Mouse (Mus musculus) hindbrain, embryonic 16.5 days (tissue): ENCODE results near the gene Itga1. TPM values are rescaled to one million over a fixed set of nuclear protein-coding genes. Genes with fewer than 3 reads are reported as not detected.

Source experiments
- ATAC-seq: fragments of 200-750 bp; cut with Nextera tagmentation; 2 replicates; pipeline ENCODE4 v1.8.0; 2017; ENCODE audit warnings: moderate TSS enrichment, moderate library complexity
- H3K27ac ChIP-seq: fragments of 300-500 bp; sonication (generic); 2 replicates; pipeline ENCODE4 v1.5.1; 2014; ENCODE audit warnings: low read depth, mild to moderate bottlenecking, control low read depth, low read length, moderate library complexity
- H3K27me3 ChIP-seq: fragments of 300-500 bp; sonication (generic); replicated peaks from 2 replicates; pipeline ENCODE4 v1.6.1; 2014; ENCODE audit warnings: low read length; ENCODE audit not compliant: control insufficient read depth, insufficient read depth
- H3K36me3 ChIP-seq: fragments of 300-500 bp; sonication (generic); 2 replicates; pipeline ENCODE4 v1.6.1; 2014; ENCODE audit warnings: mild to moderate bottlenecking, low read length, moderate library complexity, mixed read lengths; ENCODE audit not compliant: control insufficient read depth, insufficient read depth
- H3K4me1 ChIP-seq: fragments of 300-500 bp; sonication (generic); 2 replicates; pipeline ENCODE4 v1.6.1; 2014; ENCODE audit warnings: low read depth, low read length; ENCODE audit not compliant: control insufficient read depth, insufficient read depth
- H3K4me2 ChIP-seq: fragments of 300-500 bp; sonication (generic); 2 replicates; pipeline ENCODE4 v1.6.1; 2014; ENCODE audit warnings: mild to moderate bottlenecking, low read length, control low read depth, moderate library complexity
- H3K4me3 ChIP-seq: fragments of 300-500 bp; sonication (generic); 2 replicates; pipeline ENCODE4 v1.5.1; 2014; ENCODE audit warnings: mild to moderate bottlenecking, low read length, control low read depth, moderate library complexity
- H3K9ac ChIP-seq: fragments of 300-500 bp; sonication (generic); 2 replicates; pipeline ENCODE4 v1.6.1; 2014; ENCODE audit warnings: low read depth, mild to moderate bottlenecking, control low read depth, low read length, moderate library complexity
- H3K9me3 ChIP-seq: fragments of 300-500 bp; sonication (generic); 2 replicates; pipeline ENCODE4 v1.6.1; 2014; ENCODE audit warnings: mild to moderate bottlenecking, low read length, moderate library complexity; ENCODE audit not compliant: control insufficient read depth
- WGBS: fragments of 180-500 bp; shearing (Covaris S2); extraction: QIAGEN DNeasy Blood & Tissue Kit; methylation state at CpG from one replicate; pipeline ENCODE4 v1.1.7; 2014; 5-methylcytosine and 5-hydroxymethylcytosine counted together
- polyA plus RNA-seq: library from polyadenylated mRNA; unstranded; fragments of >200 nt; fragmentation: Nextera tagmentation; extraction: Ambion mirVana; gene quantifications from 2 replicates; pipeline ENCODE4 v1.2.1, GENCODE M21; 2015

Itga1 gene
- polyA plus RNA-seq, 1 experiment from 2014 or later, result 6.2 TPM

DNA sequence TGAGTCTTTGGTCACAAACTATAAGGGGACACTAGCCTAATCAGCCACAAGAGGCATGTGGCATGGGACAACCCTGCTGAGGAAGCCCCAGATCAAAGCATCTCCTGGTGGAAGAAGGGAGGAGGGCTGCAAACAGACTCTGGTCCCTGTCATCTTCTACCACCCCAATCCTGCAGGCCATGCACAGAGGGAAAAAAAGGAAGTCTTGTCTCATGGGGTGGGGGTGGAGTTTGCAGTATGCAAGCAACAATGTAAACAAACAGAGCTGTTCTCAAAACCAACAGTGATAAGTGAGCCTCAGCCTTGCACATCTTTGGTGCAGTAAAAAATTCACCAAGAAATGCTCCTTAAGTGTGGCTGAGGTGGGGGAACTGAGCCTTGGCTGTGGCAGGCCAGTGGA lies 147.2 kb downstream of the Itga1 start:
- H3K4me1 ChIP-seq, result no peaks in the 10 kb centered on the region
- ATAC-seq, result no peak
- H3K27ac ChIP-seq, result no peak overlapping the region
- H3K9ac ChIP-seq, result no peak overlapping the region
- H3K36me3 ChIP-seq, result no peaks in the 10 kb centered on the region
- H3K9me3 ChIP-seq, result no peaks in the 10 kb centered on the region
- H3K4me3 ChIP-seq, result no peak overlapping the region
- no peak overlapping the region for H3K4me2 ChIP-seq
- H3K27me3 ChIP-seq, result no peaks in the 10 kb centered on the region

DNA sequence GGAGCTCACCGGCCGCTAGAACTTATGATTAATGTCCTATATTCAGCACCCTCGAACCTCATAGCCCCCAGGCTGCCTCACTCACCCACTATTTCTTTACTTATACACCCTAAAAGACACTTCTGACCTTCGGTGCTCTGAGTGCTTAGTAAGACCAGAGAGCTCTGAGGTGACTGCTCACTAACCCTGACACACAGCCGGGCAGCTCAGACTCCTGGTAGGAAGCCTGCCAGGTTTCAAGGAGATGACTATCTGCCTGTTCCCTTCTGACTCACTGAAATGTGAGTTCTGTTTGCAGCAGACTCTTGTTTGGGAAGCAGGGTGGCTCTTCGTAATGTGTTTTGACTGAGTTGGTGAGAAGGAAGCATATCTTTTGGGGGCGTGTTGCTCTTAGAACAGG lies 168.2 kb downstream of the Itga1 start:
- no peak overlapping the region for H3K9ac ChIP-seq
- 0 out of 2 replicates have a peak, but pooled peaks cover 3% of the 10 kb centered on the region for H3K27me3 ChIP-seq
- no peak overlapping the region for H3K27ac ChIP-seq
- peaks cover 10% of the 10 kb centered on the region for H3K4me1 ChIP-seq
- no peaks in the 10 kb centered on the region for H3K9me3 ChIP-seq
- H3K4me3 ChIP-seq, result no peak overlapping the region
- ATAC-seq, result no peak
- H3K4me2 ChIP-seq, result no peak overlapping the region
- 90% methylated on average over 7 of the region's 7 CpGs for WGBS
- no peaks in the 10 kb centered on the region for H3K36me3 ChIP-seq

DNA sequence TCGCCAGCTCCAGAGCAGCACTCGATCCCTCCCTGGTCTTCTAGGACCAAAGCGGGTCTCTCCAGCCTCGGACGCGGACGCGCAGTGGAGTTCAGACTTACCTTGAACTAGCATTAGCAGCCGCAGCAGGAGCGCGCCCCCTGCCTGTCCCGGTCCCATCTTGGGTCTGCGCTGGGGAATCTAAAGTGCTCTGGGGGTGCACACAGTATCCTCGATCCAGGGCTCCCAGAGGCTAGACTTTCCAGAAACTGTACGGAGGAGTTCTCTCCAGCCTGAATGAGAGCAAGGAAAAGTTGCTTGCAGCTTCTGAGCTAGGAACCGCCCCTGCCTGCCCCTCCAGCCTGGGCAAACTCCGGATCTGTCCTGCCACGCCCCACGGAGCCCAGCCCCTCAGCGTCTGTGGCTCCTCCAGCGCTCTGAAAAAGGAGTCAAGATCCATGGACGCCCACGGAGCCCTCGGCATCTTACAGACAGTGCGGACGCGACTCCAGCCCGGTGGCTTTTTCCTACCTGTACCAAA lies 169.9 kb downstream of the Itga1 start, which contains the start of gene Itga2:
Gene Itga2, minus strand, starts transcription at position 326 of the 520 bp plus-strand sequence.
- ATAC-seq, result peak; percentile 91
- H3K9ac ChIP-seq, result peak within 1 kb of the TSS; percentile 51
- H3K36me3 ChIP-seq, result no peaks in the 10 kb centered on the region
- 2% methylated on average over 27 of the region's 28 CpGs for WGBS
- peak within 1 kb of the TSS; percentile 76 for H3K4me2 ChIP-seq
- H3K9me3 ChIP-seq, result no peaks in the 10 kb centered on the region
- H3K27ac ChIP-seq, result peak within 1 kb of the TSS; percentile 9; the same call in 1 of the 2 replicates
- H3K27me3 ChIP-seq, result 0 out of 2 replicates have a peak, but pooled peaks cover 3% of the 10 kb centered on the region
- peaks cover 10% of the 10 kb centered on the region for H3K4me1 ChIP-seq
- peak within 1 kb of the TSS; percentile 41 for H3K4me3 ChIP-seq

DNA sequence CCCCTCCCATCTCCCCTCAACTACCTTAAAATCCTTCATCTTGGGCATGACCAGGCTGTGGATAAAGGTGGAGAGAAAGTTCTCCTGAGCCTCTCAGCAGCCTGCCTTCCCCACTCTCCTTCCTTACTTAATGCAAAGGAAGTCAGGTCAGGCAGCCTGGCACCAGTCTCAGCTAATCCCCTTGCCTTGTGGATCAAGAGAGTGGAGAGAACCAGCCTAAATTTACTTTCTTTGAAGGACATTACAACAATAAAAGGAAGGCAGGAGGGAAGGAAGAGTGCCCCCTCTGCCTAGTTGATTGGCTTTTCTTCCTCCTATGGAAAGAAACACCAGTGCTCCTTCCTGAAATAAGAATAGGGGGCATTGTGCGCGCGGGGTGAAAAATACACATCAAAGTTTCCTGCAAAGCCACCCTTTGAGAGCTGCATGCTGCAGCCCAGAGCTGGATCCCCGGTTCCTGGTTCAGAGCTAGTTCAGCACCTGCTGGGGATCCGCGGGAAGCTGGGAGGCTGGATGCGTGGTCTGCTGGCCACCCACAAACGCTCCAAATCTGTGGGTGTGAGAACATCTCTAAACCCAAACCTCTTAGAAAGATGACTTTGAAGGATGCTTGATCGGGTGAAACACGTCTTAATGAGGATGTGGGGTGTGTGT lies 170.6 kb downstream of the Itga1 start:
- no peaks in the 10 kb centered on the region for H3K36me3 ChIP-seq
- H3K27ac ChIP-seq, result peak overlapping the region; percentile 9; the same call in 1 of the 2 replicates
- peak overlapping the region; percentile 41 for H3K4me3 ChIP-seq
- peaks cover 10% of the 10 kb centered on the region for H3K4me1 ChIP-seq
- ATAC-seq, result peak; percentile 72
- 0 out of 2 replicates have a peak, but pooled peaks cover 3% of the 10 kb centered on the region for H3K27me3 ChIP-seq
- H3K4me2 ChIP-seq, result peak overlapping the region; percentile 76
- no peaks in the 10 kb centered on the region for H3K9me3 ChIP-seq
- H3K9ac ChIP-seq, result peak overlapping the region; percentile 51
- 2% methylated on average over 10 of the region's 10 CpGs for WGBS

DNA sequence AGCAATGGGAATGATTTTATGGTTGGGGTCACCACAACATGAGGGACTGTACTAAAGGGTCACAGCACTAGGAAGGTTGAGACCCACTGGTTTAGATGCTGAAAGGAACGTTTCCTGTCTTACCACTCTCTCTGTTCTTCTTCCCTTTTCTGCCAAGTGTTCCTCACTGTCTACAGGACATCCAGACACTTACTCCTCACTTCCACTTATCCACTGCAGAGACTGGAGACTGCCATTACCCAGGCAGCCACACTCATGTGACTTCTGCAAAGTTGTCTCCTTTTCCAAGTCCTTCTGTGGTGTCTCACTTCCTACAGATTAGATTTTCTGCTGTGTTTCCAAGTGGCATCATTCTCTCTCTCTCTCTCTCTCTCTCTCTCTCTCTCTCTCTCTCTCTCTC lies 177.0 kb downstream of the Itga1 start:
- Histone ChIP-seq H3K9ac (no peak overlapping the region), H3K4me3 (no peak overlapping the region), H3K4me2 (no peak overlapping the region), H3K9me3 (peaks cover 3% of the 10 kb centered on the region; the same call in 1 of the 2 replicates), H3K4me1 (peaks cover 4% of the 10 kb centered on the region), H3K27ac (no peak overlapping the region), H3K27me3 (no peaks in the 10 kb centered on the region), H3K36me3 (no peaks in the 10 kb centered on the region)
- 86% methylated on average over 1 of the region's 1 CpGs for WGBS
- no peak for ATAC-seq

DNA sequence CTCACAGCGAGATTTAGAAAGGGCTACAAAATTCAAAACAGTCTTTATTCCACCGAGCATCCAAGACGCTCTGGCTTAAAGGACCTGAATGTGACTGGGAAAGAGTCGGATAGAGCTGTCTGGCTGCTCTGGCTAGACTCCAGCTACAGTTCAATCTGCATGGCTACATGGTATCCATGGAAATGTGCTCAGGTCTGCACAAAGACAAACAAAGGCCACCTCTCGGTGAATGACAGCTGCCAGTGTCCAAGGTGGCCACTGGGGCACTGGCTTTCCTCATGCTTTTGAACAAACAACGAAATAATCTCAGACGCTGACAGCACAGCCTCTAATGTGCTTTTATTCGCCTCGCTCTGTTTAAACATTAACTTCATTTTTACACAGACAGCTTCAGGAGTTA lies 178.4 kb downstream of the Itga1 start:
- 11% methylated on average over 9 of the region's 9 CpGs for WGBS
- ATAC-seq, result peak; percentile 94

DNA sequence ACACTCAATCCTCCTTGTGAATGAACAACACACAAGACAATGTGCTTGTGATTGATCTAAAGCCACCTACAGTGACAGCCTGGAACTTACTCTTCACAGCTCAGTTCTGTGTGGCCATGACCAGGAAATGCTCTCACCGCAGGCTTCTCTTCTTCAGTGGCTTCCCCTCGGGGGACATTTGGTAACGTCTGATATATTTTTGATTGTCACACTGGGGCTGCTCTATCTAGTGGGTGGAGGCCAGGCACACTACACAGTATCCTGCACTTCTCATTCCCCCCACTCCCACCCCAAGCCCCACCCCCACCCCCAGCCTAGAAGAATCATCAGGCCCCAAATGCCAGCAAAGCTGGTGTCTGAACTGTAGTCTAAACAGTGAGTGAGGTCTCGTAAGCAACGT lies 186.0 kb downstream of the Itga1 start:
- no peaks in the 10 kb centered on the region for H3K4me1 ChIP-seq
- no peak overlapping the region for H3K9ac ChIP-seq
- WGBS, result 59% methylated on average over 5 of the region's 5 CpGs
- no peak for ATAC-seq
- peaks cover 3% of the 10 kb centered on the region; the same call in 1 of the 2 replicates for H3K9me3 ChIP-seq
- no peak overlapping the region for H3K27ac ChIP-seq
- no peaks in the 10 kb centered on the region for H3K27me3 ChIP-seq
- no peaks in the 10 kb centered on the region for H3K36me3 ChIP-seq
- no peak overlapping the region for H3K4me3 ChIP-seq
- H3K4me2 ChIP-seq, result no peak overlapping the region

More for the DNA sequence above, 178.4 kb downstream of the Itga1 start:
- Histone ChIP-seq H3K27me3 (no peaks in the 10 kb centered on the region), H3K9me3 (peaks cover 3% of the 10 kb centered on the region; the same call in 1 of the 2 replicates), H3K36me3 (no peaks in the 10 kb centered on the region), H3K9ac (no peak overlapping the region), H3K4me3 (no peak overlapping the region), H3K27ac (no peak overlapping the region), H3K4me2 (peak overlapping the region; percentile 44), H3K4me1 (peaks cover 4% of the 10 kb centered on the region)

DNA sequence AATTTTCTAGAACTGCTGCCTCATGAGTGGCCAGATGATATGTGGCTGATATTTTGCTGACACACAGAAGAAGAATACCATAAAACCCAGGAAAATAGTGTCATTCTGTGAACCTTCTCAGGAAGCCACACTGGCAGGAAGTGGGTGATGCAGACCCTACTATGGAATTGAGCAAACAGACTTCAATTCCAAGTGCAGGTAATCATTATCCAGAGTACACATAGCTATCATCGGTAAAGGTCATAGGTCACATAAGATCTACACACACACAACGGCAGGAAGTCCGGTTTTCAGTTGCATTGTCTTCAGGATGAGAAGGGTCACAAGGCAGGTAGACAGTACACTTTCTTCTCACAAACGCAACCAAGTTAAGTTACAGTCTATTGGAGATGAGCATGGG lies 186.8 kb downstream of the Itga1 start:
- Histone ChIP-seq H3K9ac (no peak overlapping the region), H3K4me3 (no peak overlapping the region), H3K27ac (no peak overlapping the region), H3K4me2 (no peak overlapping the region), H3K4me1 (no peaks in the 10 kb centered on the region), H3K36me3 (no peaks in the 10 kb centered on the region), H3K27me3 (no peaks in the 10 kb centered on the region), H3K9me3 (peaks cover under 1% of the 10 kb centered on the region; the same call in 1 of the 2 replicates)
- no peak for ATAC-seq
- 84% methylated on average over 4 of the region's 4 CpGs for WGBS

DNA sequence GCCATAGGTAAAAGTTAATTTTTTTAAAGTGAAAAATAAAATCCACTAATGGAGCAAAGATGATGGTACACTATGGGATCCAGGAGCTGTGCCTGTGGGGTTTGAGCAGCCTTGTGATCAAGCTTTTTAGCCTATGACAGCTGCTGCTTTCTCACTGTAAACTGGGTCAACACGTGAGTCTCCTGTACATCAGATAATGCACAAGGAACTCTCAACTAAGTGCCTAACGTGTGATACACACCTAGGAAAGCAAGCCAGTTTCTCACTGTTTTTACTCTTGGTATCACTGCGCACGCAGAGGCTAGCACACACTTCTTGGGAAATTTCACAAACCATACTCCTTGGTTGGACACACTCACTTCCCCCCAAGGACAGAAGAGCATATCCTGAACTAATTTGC lies 187.2 kb downstream of the Itga1 start:
- Histone ChIP-seq H3K9ac (no peak overlapping the region), H3K27me3 (no peaks in the 10 kb centered on the region), H3K27ac (no peak overlapping the region), H3K4me2 (no peak overlapping the region), H3K4me1 (no peaks in the 10 kb centered on the region), H3K4me3 (no peak overlapping the region), H3K9me3 (no peaks in the 10 kb centered on the region), H3K36me3 (no peaks in the 10 kb centered on the region)
- no peak for ATAC-seq
- WGBS, result 81% methylated on average over 4 of the region's 4 CpGs
